Mouse (Mus musculus) forelimb bud, embryonic 11.5 days (tissue): ENCODE measurements at regions not wholly inside any gene's neighbourhood (a gene's known extent, or its start where the extent isn't known, plus 50 kb on each side); places are given as distances from the start of the nearest gene placed in this dataset.

Experiments
- DNase-seq: peaks from one replicate; pipeline ENCODE4 v3.0.0-alpha.2; 2012; ENCODE audit warnings: low read depth, low spot score

- DNase-seq, result no peak
Measured at GRCm38 (mm10) chr10:111558675-111559340, 52.7 kb downstream of the Phlda1 start.

- DNase-seq, result no peak
Measured at GRCm38 (mm10) chr10:111559341-111560246, 53.5 kb downstream of the Phlda1 start.

GRCm38 (mm10) chr10:111562628-111563027 is 56.5 kb downstream of the Phlda1 start:
- DNase-seq, result no peak

- no peak for DNase-seq
Measured at GRCm38 (mm10) chr10:111566873-111567381, 60.8 kb downstream of the Phlda1 start.

- no peak for DNase-seq
Measured at GRCm38 (mm10) chr10:111570501-111571258, 64.6 kb downstream of the Phlda1 start.

- DNase-seq, result no peak
Measured at GRCm38 (mm10) chr10:111574231-111574630, 68.1 kb downstream of the Phlda1 start.

GRCm38 (mm10) chr10:111574812-111575211 is 68.7 kb downstream of the Phlda1 start:
- no peak for DNase-seq

GRCm38 (mm10) chr10:111575256-111575655 is 69.2 kb downstream of the Phlda1 start:
- DNase-seq, result no peak

- no peak for DNase-seq
Measured at GRCm38 (mm10) chr10:111575926-111576325, 69.8 kb downstream of the Phlda1 start.

GRCm38 (mm10) chr10:111576395-111577069 is 70.4 kb downstream of the Phlda1 start:
- no peak for DNase-seq

GRCm38 (mm10) chr10:111578536-111578935 is 72.5 kb downstream of the Phlda1 start:
- DNase-seq, result no peak

GRCm38 (mm10) chr10:111579481-111579880 is 73.4 kb downstream of the Phlda1 start:
- no peak for DNase-seq

- DNase-seq, result no peak
Measured at GRCm38 (mm10) chr10:111580401-111581100, 74.5 kb downstream of the Phlda1 start.

- no peak for DNase-seq
Measured at GRCm38 (mm10) chr10:111581847-111582246, 75.8 kb downstream of the Phlda1 start.

GRCm38 (mm10) chr10:111582321-111583123 is 76.4 kb downstream of the Phlda1 start:
- DNase-seq, result no peak

GRCm38 (mm10) chr10:111583124-111583743 is 77.1 kb downstream of the Phlda1 start:
- no peak for DNase-seq

GRCm38 (mm10) chr10:111583744-111584152 is 77.7 kb downstream of the Phlda1 start:
- DNase-seq, result no peak

- no peak for DNase-seq
Measured at GRCm38 (mm10) chr10:111587891-111588611, 82.0 kb downstream of the Phlda1 start.

- no peak for DNase-seq
Measured at GRCm38 (mm10) chr10:111589186-111589585, 83.1 kb downstream of the Phlda1 start.
